Mouse (Mus musculus) hindbrain, embryonic 14.5 days (tissue): ENCODE results near the gene Krt86. TPM values are rescaled to one million over a fixed set of nuclear protein-coding genes. Genes with fewer than 3 reads are reported as not detected.

Experiments used
- ATAC-seq: fragments of 200-750 bp; cut with Nextera tagmentation; 2 replicates; pipeline ENCODE4 v1.8.0; 2017; ENCODE audit warnings: moderate number of reproducible peaks, mild to moderate bottlenecking, moderate TSS enrichment, moderate library complexity; ENCODE audit not compliant: low FRiP score
- DNase-seq: peaks from one replicate; pipeline ENCODE4 v3.0.0-alpha.2; 2015; ENCODE audit warnings: low spot score
- H3K27ac ChIP-seq: fragments of 300-500 bp; sonication (generic); 2 replicates; pipeline ENCODE4 v1.5.1; 2014; ENCODE audit warnings: mild to moderate bottlenecking, moderate library complexity
- H3K27me3 ChIP-seq: fragments of 300-500 bp; sonication (generic); 2 replicates; pipeline ENCODE4 v1.6.1; 2014; ENCODE audit warnings: mild to moderate bottlenecking, low read length, mixed read lengths; ENCODE audit not compliant: control insufficient read depth, insufficient read depth
- H3K36me3 ChIP-seq: fragments of 300-500 bp; sonication (generic); replicated peaks from 2 replicates; pipeline ENCODE4 v1.6.1; 2014; ENCODE audit not compliant: control insufficient read depth, insufficient read depth
- H3K4me1 ChIP-seq: fragments of 300-500 bp; sonication (generic); replicated peaks from 2 replicates; pipeline ENCODE4 v1.6.1; 2014; ENCODE audit warnings: antibody characterized with exemption, low read length, mixed read lengths; ENCODE audit not compliant: control insufficient read depth, insufficient read depth
- H3K4me2 ChIP-seq: fragments of 300-500 bp; sonication (generic); replicated peaks from 2 replicates; pipeline ENCODE4 v1.6.1; 2014; ENCODE audit warnings: mild to moderate bottlenecking, moderate library complexity
- H3K4me3 ChIP-seq: fragments of 300-500 bp; sonication (generic); replicated peaks from 2 replicates; pipeline ENCODE4 v1.5.1; 2014; ENCODE audit warnings: mild to moderate bottlenecking, low read length
- H3K9ac ChIP-seq: fragments of 300-500 bp; sonication (generic); 2 replicates; pipeline ENCODE4 v1.6.1; 2014
- H3K9me3 ChIP-seq: fragments of 300-500 bp; sonication (generic); 2 replicates; pipeline ENCODE4 v1.6.1; 2016; ENCODE audit warnings: low read length; ENCODE audit not compliant: control insufficient read depth
- WGBS: fragments of 180-500 bp; shearing (Covaris S2); extraction: QIAGEN DNeasy Blood & Tissue Kit; methylation state at CpG from one replicate; pipeline ENCODE4 v1.1.7; 2014; 5-methylcytosine and 5-hydroxymethylcytosine counted together
- polyA plus RNA-seq: library from polyadenylated mRNA; unstranded; fragments of >200 nt; fragmentation: Nextera tagmentation; extraction: Ambion mirVana; gene quantifications from 2 replicates; pipeline ENCODE4 v1.2.1, GENCODE M21; 2014

Krt86 gene
- polyA plus RNA-seq, 1 experiment from 2014 or later: 0.09 TPM

GRCm38 (mm10) chr15:101483646-101484045 is 10.4 kb downstream of the Krt86 start:
- Histone ChIP-seq H3K4me3 (no peak overlapping the region), H3K36me3 (no peaks in the 10 kb centered on the region), H3K4me1 (peaks cover 9% of the 10 kb centered on the region; the same call in 1 of the 2 replicates), H3K27me3 (no peaks in the 10 kb centered on the region), H3K4me2 (no peak overlapping the region), H3K27ac (no peak overlapping the region), H3K9me3 (no peaks in the 10 kb centered on the region), H3K9ac (no peak overlapping the region)
- 89% methylated on average over 1 of the region's 1 CpGs for WGBS
- no peak for DNase-seq
- no peak for ATAC-seq

GRCm38 (mm10) chr15:101484939-101485338 is 11.7 kb downstream of the Krt86 start:
- no peak for ATAC-seq

GRCm38 (mm10) chr15:101485911-101486635 is 12.8 kb downstream of the Krt86 start:
- no peak for DNase-seq
- Histone ChIP-seq H3K9ac (no peak overlapping the region), H3K4me1 (no peaks in the 10 kb centered on the region), H3K4me2 (no peak overlapping the region), H3K27ac (no peak overlapping the region), H3K9me3 (no peaks in the 10 kb centered on the region), H3K36me3 (no peaks in the 10 kb centered on the region), H3K27me3 (no peaks in the 10 kb centered on the region), H3K4me3 (no peak overlapping the region)
- 87% methylated on average over 11 of the region's 11 CpGs for WGBS
- no peak for ATAC-seq

More at GRCm38 (mm10) chr15:101484939-101485338, 11.7 kb downstream of the Krt86 start:
- Histone ChIP-seq H3K4me2 (no peak overlapping the region), H3K27ac (no peak overlapping the region), H3K27me3 (no peaks in the 10 kb centered on the region), H3K9me3 (no peaks in the 10 kb centered on the region), H3K36me3 (no peaks in the 10 kb centered on the region), H3K4me3 (no peak overlapping the region), H3K4me1 (no peaks in the 10 kb centered on the region), H3K9ac (no peak overlapping the region)
- no peak for DNase-seq
- WGBS: 67% methylated on average over 1 of the region's 1 CpGs

- Histone ChIP-seq H3K4me2 (no peak within 1 kb of the TSS), H3K27me3 (no peaks in the 10 kb centered on the region), H3K4me1 (no peaks in the 10 kb centered on the region), H3K27ac (no peak within 1 kb of the TSS), H3K36me3 (no peaks in the 10 kb centered on the region), H3K9me3 (no peaks in the 10 kb centered on the region), H3K4me3 (no peak within 1 kb of the TSS), H3K9ac (no peak within 1 kb of the TSS)
- DNase-seq: no peak
- ATAC-seq: no peak
- 66% methylated on average over 6 of the region's 6 CpGs for WGBS
These were observed 18.2 kb downstream of the Krt86 start, which contains the start of gene Krt83 for GRCm38 (mm10) chr15:101491431-101491830. Krt83 (minus strand) TSS chr15:101491512.

- no peak overlapping the region for H3K27ac ChIP-seq
- H3K9ac ChIP-seq: no peak overlapping the region
- WGBS: 73% methylated on average over 8 of the region's 8 CpGs
- H3K36me3 ChIP-seq: no peaks in the 10 kb centered on the region
- DNase-seq (no peak), ATAC-seq (no peak)
- no peaks in the 10 kb centered on the region for H3K9me3 ChIP-seq
- no peak overlapping the region for H3K4me3 ChIP-seq
- H3K4me2 ChIP-seq: no peak overlapping the region
- no peaks in the 10 kb centered on the region for H3K4me1 ChIP-seq
- no peaks in the 10 kb centered on the region for H3K27me3 ChIP-seq
These were observed 19.4 kb downstream of the Krt86 start for GRCm38 (mm10) chr15:101492718-101493117.

- no peaks in the 10 kb centered on the region for H3K27me3 ChIP-seq
- 93% methylated on average over 6 of the region's 6 CpGs for WGBS
- no peak for ATAC-seq
These were observed 20.4 kb downstream of the Krt86 start for GRCm38 (mm10) chr15:101493713-101494112.

GRCm38 (mm10) chr15:101494203-101494602 is 20.9 kb downstream of the Krt86 start:
- Histone ChIP-seq H3K4me1 (no peaks in the 10 kb centered on the region), H3K27ac (no peak overlapping the region), H3K9ac (no peak overlapping the region), H3K4me3 (no peak overlapping the region), H3K36me3 (no peaks in the 10 kb centered on the region), H3K4me2 (no peak overlapping the region), H3K27me3 (no peaks in the 10 kb centered on the region), H3K9me3 (no peaks in the 10 kb centered on the region)
- ATAC-seq (no peak), DNase-seq (no peak)
- WGBS: 62% methylated on average over 1 of the region's 1 CpGs

More at GRCm38 (mm10) chr15:101493713-101494112, 20.4 kb downstream of the Krt86 start:
- H3K36me3 ChIP-seq: no peaks in the 10 kb centered on the region
- H3K4me3 ChIP-seq: no peak overlapping the region
- H3K4me1 ChIP-seq: no peaks in the 10 kb centered on the region
- no peak for DNase-seq
- H3K9me3 ChIP-seq: no peaks in the 10 kb centered on the region
- H3K9ac ChIP-seq: no peak overlapping the region
- no peak overlapping the region for H3K27ac ChIP-seq
- H3K4me2 ChIP-seq: no peak overlapping the region

- H3K4me1 ChIP-seq: no peaks in the 10 kb centered on the region
- H3K9ac ChIP-seq: no peak overlapping the region
- H3K9me3 ChIP-seq: no peaks in the 10 kb centered on the region
- H3K4me2 ChIP-seq: no peak overlapping the region
- H3K27ac ChIP-seq: no peak overlapping the region
- H3K27me3 ChIP-seq: no peaks in the 10 kb centered on the region
- no peaks in the 10 kb centered on the region for H3K36me3 ChIP-seq
- WGBS: 92% methylated on average over 8 of the region's 8 CpGs
- no peak for ATAC-seq
- H3K4me3 ChIP-seq: no peak overlapping the region
- DNase-seq: no peak
These were observed 22.0 kb downstream of the Krt86 start for GRCm38 (mm10) chr15:101495266-101495665.

- no peak overlapping the region for H3K9ac ChIP-seq
- no peaks in the 10 kb centered on the region for H3K9me3 ChIP-seq
- ATAC-seq (no peak), DNase-seq (no peak)
- no peaks in the 10 kb centered on the region for H3K4me1 ChIP-seq
- H3K27ac ChIP-seq: no peak overlapping the region
- no peaks in the 10 kb centered on the region for H3K27me3 ChIP-seq
- H3K4me2 ChIP-seq: no peak overlapping the region
- no peaks in the 10 kb centered on the region for H3K36me3 ChIP-seq
- 71% methylated on average over 2 of the region's 2 CpGs for WGBS
- no peak overlapping the region for H3K4me3 ChIP-seq
These were observed 23.9 kb downstream of the Krt86 start for GRCm38 (mm10) chr15:101497181-101497580.
